Mouse (Mus musculus) forebrain, embryonic 16.5 days (tissue): Measurements from ENCODE around the gene Lrmda. TPM values are rescaled to one million over a fixed set of nuclear protein-coding genes. Genes with fewer than 3 reads are reported as not detected.

Source experiments
- ATAC-seq: fragments of 200-750 bp; cut with Nextera tagmentation; 2 replicates; pipeline ENCODE4 v1.8.0; 2017; ENCODE audit warnings: mild to moderate bottlenecking, moderate library complexity
- H3K27ac ChIP-seq: fragments of 300-500 bp; sonication (generic); 2 replicates; pipeline ENCODE4 v1.5.1; 2014; ENCODE audit warnings: low read length, control low read depth
- H3K27me3 ChIP-seq: fragments of 300-500 bp; sonication (generic); replicated peaks from 2 replicates; pipeline ENCODE4 v1.6.1; 2014; ENCODE audit warnings: low read length; ENCODE audit not compliant: control insufficient read depth, insufficient read depth
- H3K36me3 ChIP-seq: fragments of 300-500 bp; sonication (generic); 2 replicates; pipeline ENCODE4 v1.6.1; 2014; ENCODE audit not compliant: control insufficient read depth, insufficient read depth
- H3K4me1 ChIP-seq: fragments of 300-500 bp; sonication (generic); replicated peaks from 2 replicates; pipeline ENCODE4 v1.6.1; 2014; ENCODE audit warnings: low read length; ENCODE audit not compliant: control insufficient read depth, insufficient read depth
- H3K4me2 ChIP-seq: fragments of 300-500 bp; sonication (generic); 2 replicates; pipeline ENCODE4 v1.6.1; 2014; ENCODE audit warnings: mild to moderate bottlenecking, low read length, control low read depth
- H3K4me3 ChIP-seq: fragments of 300-500 bp; sonication (generic); replicated peaks from 2 replicates; pipeline ENCODE4 v1.5.1; 2014; ENCODE audit warnings: mild to moderate bottlenecking, low read length, control low read depth
- H3K9ac ChIP-seq: fragments of 300-500 bp; sonication (generic); replicated peaks from 2 replicates; pipeline ENCODE4 v1.6.1; 2014; ENCODE audit warnings: low read depth, low read length, control low read depth
- H3K9me3 ChIP-seq: fragments of 300-500 bp; sonication (generic); 2 replicates; pipeline ENCODE4 v1.6.1; 2016; ENCODE audit warnings: low read length; ENCODE audit not compliant: control insufficient read depth
- WGBS: fragments of 180-500 bp; shearing (Covaris S2); extraction: QIAGEN DNeasy Blood & Tissue Kit; methylation state at CpG from one replicate; pipeline ENCODE4 v1.1.7; 2014; 5-methylcytosine and 5-hydroxymethylcytosine counted together
- polyA plus RNA-seq: library from polyadenylated mRNA; unstranded; fragments of >200 nt; fragmentation: Nextera tagmentation; extraction: Ambion mirVana; gene quantifications from 2 replicates; pipeline ENCODE4 v1.2.1, GENCODE M21; 2015

The Lrmda gene
- polyA plus RNA-seq, 1 experiment from 2014 or later, result not detected

GRCm38 (mm10) chr14:22837058-22837457, 817.5 kb downstream of the Lrmda start:
- H3K4me2 ChIP-seq, result no peak overlapping the region
- H3K4me1 ChIP-seq, result no peaks in the 10 kb centered on the region
- H3K27me3 ChIP-seq, result no peaks in the 10 kb centered on the region
- no peak for ATAC-seq
- no peak overlapping the region for H3K9ac ChIP-seq
- H3K36me3 ChIP-seq, result no peaks in the 10 kb centered on the region
- no peak overlapping the region for H3K4me3 ChIP-seq
- H3K27ac ChIP-seq, result no peak overlapping the region
- no peaks in the 10 kb centered on the region for H3K9me3 ChIP-seq

- H3K9ac ChIP-seq, result no peak overlapping the region
- H3K4me3 ChIP-seq, result no peak overlapping the region
- WGBS, result 93% methylated on average over 4 of the region's 4 CpGs
- H3K36me3 ChIP-seq, result no peaks in the 10 kb centered on the region
- H3K4me1 ChIP-seq, result no peaks in the 10 kb centered on the region
- H3K27me3 ChIP-seq, result no peaks in the 10 kb centered on the region
- H3K27ac ChIP-seq, result no peak overlapping the region
- no peak overlapping the region for H3K4me2 ChIP-seq
- ATAC-seq, result no peak
- H3K9me3 ChIP-seq, result no peaks in the 10 kb centered on the region
Observed at GRCm38 (mm10) chr14:22841136-22841535, 821.6 kb downstream of the Lrmda start.

GRCm38 (mm10) chr14:22844006-22844405, 824.5 kb downstream of the Lrmda start:
- no peak overlapping the region for H3K4me3 ChIP-seq
- no peak overlapping the region for H3K4me2 ChIP-seq
- H3K9ac ChIP-seq, result no peak overlapping the region
- no peaks in the 10 kb centered on the region for H3K36me3 ChIP-seq
- no peak for ATAC-seq
- H3K4me1 ChIP-seq, result no peaks in the 10 kb centered on the region
- H3K27ac ChIP-seq, result no peak overlapping the region
- no peaks in the 10 kb centered on the region for H3K27me3 ChIP-seq
- no peaks in the 10 kb centered on the region for H3K9me3 ChIP-seq

GRCm38 (mm10) chr14:22845401-22845800, 825.9 kb downstream of the Lrmda start:
- no peak for ATAC-seq

GRCm38 (mm10) chr14:22847011-22847786, 827.7 kb downstream of the Lrmda start:
- no peaks in the 10 kb centered on the region for H3K4me1 ChIP-seq
- no peak overlapping the region for H3K27ac ChIP-seq
- ATAC-seq, result no peak
- no peak overlapping the region for H3K9ac ChIP-seq
- H3K4me3 ChIP-seq, result no peak overlapping the region
- 89% methylated on average over 5 of the region's 5 CpGs for WGBS
- H3K4me2 ChIP-seq, result no peak overlapping the region
- H3K9me3 ChIP-seq, result no peaks in the 10 kb centered on the region
- H3K36me3 ChIP-seq, result no peaks in the 10 kb centered on the region
- no peaks in the 10 kb centered on the region for H3K27me3 ChIP-seq

More at GRCm38 (mm10) chr14:22845401-22845800, 825.9 kb downstream of the Lrmda start:
- Histone ChIP-seq H3K9me3 (no peaks in the 10 kb centered on the region), H3K4me3 (no peak overlapping the region), H3K27me3 (no peaks in the 10 kb centered on the region), H3K36me3 (no peaks in the 10 kb centered on the region), H3K4me2 (no peak overlapping the region), H3K4me1 (no peaks in the 10 kb centered on the region), H3K9ac (no peak overlapping the region), H3K27ac (no peak overlapping the region)
- WGBS, result 82% methylated on average over 4 of the region's 4 CpGs

GRCm38 (mm10) chr14:22849108-22849507, 829.6 kb downstream of the Lrmda start:
- WGBS, result 87% methylated on average over 2 of the region's 2 CpGs
- no peaks in the 10 kb centered on the region for H3K4me1 ChIP-seq

GRCm38 (mm10) chr14:22860631-22861030, 841.1 kb downstream of the Lrmda start:
- WGBS, result 28% methylated on average over 4 of the region's 4 CpGs

More at GRCm38 (mm10) chr14:22849108-22849507, 829.6 kb downstream of the Lrmda start:
- no peak overlapping the region for H3K9ac ChIP-seq
- H3K27ac ChIP-seq, result no peak overlapping the region
- H3K36me3 ChIP-seq, result no peaks in the 10 kb centered on the region
- no peak for ATAC-seq
- H3K4me2 ChIP-seq, result no peak overlapping the region
- H3K4me3 ChIP-seq, result no peak overlapping the region
- H3K27me3 ChIP-seq, result no peaks in the 10 kb centered on the region
- H3K9me3 ChIP-seq, result no peaks in the 10 kb centered on the region

GRCm38 (mm10) chr14:22864132-22864531, 844.6 kb downstream of the Lrmda start:
- Histone ChIP-seq H3K9me3 (no peaks in the 10 kb centered on the region), H3K4me3 (no peak overlapping the region), H3K4me2 (no peak overlapping the region), H3K9ac (no peak overlapping the region), H3K27ac (no peak overlapping the region), H3K36me3 (no peaks in the 10 kb centered on the region), H3K27me3 (no peaks in the 10 kb centered on the region), H3K4me1 (no peaks in the 10 kb centered on the region)
- 76% methylated on average over 7 of the region's 7 CpGs for WGBS
- no peak for ATAC-seq

More at GRCm38 (mm10) chr14:22860631-22861030, 841.1 kb downstream of the Lrmda start:
- Histone ChIP-seq H3K9ac (no peak overlapping the region), H3K4me2 (no peak overlapping the region), H3K27ac (no peak overlapping the region), H3K36me3 (no peaks in the 10 kb centered on the region), H3K9me3 (no peaks in the 10 kb centered on the region), H3K27me3 (no peaks in the 10 kb centered on the region), H3K4me3 (no peak overlapping the region), H3K4me1 (no peaks in the 10 kb centered on the region)
- ATAC-seq, result no peak

- WGBS, result 85% methylated on average over 3 of the region's 3 CpGs
- Histone ChIP-seq H3K36me3 (no peaks in the 10 kb centered on the region), H3K9me3 (no peaks in the 10 kb centered on the region), H3K27ac (no peak overlapping the region), H3K4me2 (no peak overlapping the region), H3K9ac (no peak overlapping the region), H3K4me1 (no peaks in the 10 kb centered on the region), H3K4me3 (no peak overlapping the region), H3K27me3 (no peaks in the 10 kb centered on the region)
- ATAC-seq, result no peak
Observed at GRCm38 (mm10) chr14:22874584-22874983, 855.1 kb downstream of the Lrmda start.
